Mouse (Mus musculus): ENCODE measurements at regions not wholly inside any gene's neighbourhood (a gene's known extent, or its start where the extent isn't known, plus 50 kb on each side); places are given as distances from the start of the nearest gene placed in this dataset.

DNA sequence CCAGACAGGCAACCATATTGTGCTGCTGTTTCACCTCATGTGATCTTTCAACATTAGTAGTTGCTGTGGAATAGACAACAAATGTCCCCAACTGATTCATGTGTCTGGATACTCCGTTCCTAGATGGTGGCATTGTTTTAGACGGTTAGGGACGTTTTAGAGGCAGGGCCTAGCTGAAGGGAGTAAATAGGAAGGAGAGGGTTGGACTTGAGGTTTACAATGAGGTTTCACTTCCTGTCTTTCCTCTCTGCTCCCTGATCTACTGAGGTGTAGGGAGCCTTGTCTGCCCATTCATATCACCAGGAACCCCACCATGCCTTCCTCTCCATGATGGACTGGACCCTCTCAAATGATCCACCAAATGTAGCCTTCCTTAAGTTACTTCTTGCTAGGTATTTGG, 168.1 kb downstream of the Mex3b start:
- H3K4me3 ChIP-seq (ENCODE audit: low read depth, low read length): no peak overlapping the region
- H3K36me3 ChIP-seq (ENCODE audit: control insufficient read depth, insufficient read depth, low read length): no peaks in the 10 kb centered on the region
- H3K9me3 ChIP-seq (ENCODE audit: control insufficient read depth, low read length): no peaks in the 10 kb centered on the region
- H3K4me1 ChIP-seq (ENCODE audit: control insufficient read depth, insufficient read depth, low read length): peaks cover 25% of the 10 kb centered on the region
- WGBS: 93% methylated on average over 3 of the region's 3 CpGs
- ATAC-seq (ENCODE audit: low read depth): no peak
- peak overlapping the region; percentile 46 for H3K27ac ChIP-seq (replicated peaks; ENCODE audit: low read depth, low read length)
- no peaks in the 10 kb centered on the region for H3K27me3 ChIP-seq (replicated peaks; ENCODE audit: control insufficient read depth, insufficient read depth, low read length)
- no peak overlapping the region for H3K4me2 ChIP-seq (ENCODE audit: low read depth, low read length)
- DNase-seq (ENCODE audit: low spot score): no peak
- no peak overlapping the region for H3K9ac ChIP-seq (ENCODE audit: low read depth, low read length)

GRCm38 (mm10) chr7:83036397-83036796, 169.3 kb downstream of the Mex3b start:
- Histone ChIP-seq H3K4me3 (ENCODE audit: low read depth, low read length) (no peak overlapping the region), H3K4me2 (ENCODE audit: low read depth, low read length) (no peak overlapping the region), H3K4me1 (ENCODE audit: control insufficient read depth, insufficient read depth, low read length) (peaks cover 31% of the 10 kb centered on the region), H3K9ac (ENCODE audit: low read depth, low read length) (no peak overlapping the region), H3K27ac (replicated peaks; ENCODE audit: low read depth, low read length) (no peak overlapping the region; the same call in 1 of the 2 replicates), H3K27me3 (replicated peaks; ENCODE audit: control insufficient read depth, insufficient read depth, low read length) (no peaks in the 10 kb centered on the region), H3K9me3 (ENCODE audit: control insufficient read depth, low read length) (no peaks in the 10 kb centered on the region), H3K36me3 (ENCODE audit: control insufficient read depth, insufficient read depth, low read length) (no peaks in the 10 kb centered on the region)
- WGBS: 50% methylated on average over 2 of the region's 2 CpGs
- DNase-seq (ENCODE audit: low spot score) (peak; percentile 93), ATAC-seq (ENCODE audit: low read depth) (no peak)

DNA sequence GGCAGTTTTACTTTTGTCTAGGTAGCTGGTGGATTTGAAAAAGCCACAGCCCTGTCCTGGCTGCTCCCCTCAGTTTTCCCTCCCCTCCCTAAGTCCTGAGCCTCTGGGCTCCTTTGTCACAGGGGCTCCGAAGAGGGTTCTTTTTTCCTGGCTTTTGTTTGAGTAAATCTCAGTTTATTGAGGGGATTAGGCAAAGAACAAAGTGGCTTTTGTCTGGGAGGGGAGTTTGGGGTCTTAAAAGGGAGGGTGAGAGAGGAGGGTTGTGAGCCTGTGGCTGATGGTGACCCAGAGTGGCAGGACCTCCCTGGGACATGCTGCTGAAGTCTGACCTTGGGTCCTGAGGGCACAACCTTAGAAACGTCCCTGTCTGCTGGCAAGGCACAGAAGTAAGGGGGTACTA, 170.0 kb downstream of the Mex3b start:
- no peak overlapping the region for H3K4me2 ChIP-seq (ENCODE audit: low read depth, low read length)
- WGBS: 13% methylated on average over 2 of the region's 2 CpGs
- DNase-seq (ENCODE audit: low spot score) (peak; percentile 47), ATAC-seq (ENCODE audit: low read depth) (peak; percentile 65)
- peaks cover 31% of the 10 kb centered on the region for H3K4me1 ChIP-seq (ENCODE audit: control insufficient read depth, insufficient read depth, low read length)
- H3K9me3 ChIP-seq (ENCODE audit: control insufficient read depth, low read length): no peaks in the 10 kb centered on the region
- no peaks in the 10 kb centered on the region for H3K36me3 ChIP-seq (ENCODE audit: control insufficient read depth, insufficient read depth, low read length)
- H3K27ac ChIP-seq (replicated peaks; ENCODE audit: low read depth, low read length): no peak overlapping the region
- no peak overlapping the region for H3K4me3 ChIP-seq (ENCODE audit: low read depth, low read length)
- H3K9ac ChIP-seq (ENCODE audit: low read depth, low read length): no peak overlapping the region
- no peaks in the 10 kb centered on the region for H3K27me3 ChIP-seq (replicated peaks; ENCODE audit: control insufficient read depth, insufficient read depth, low read length)

- Histone ChIP-seq H3K27me3 (replicated peaks; ENCODE audit: control insufficient read depth, insufficient read depth, low read length) (no peaks in the 10 kb centered on the region), H3K4me3 (ENCODE audit: low read depth, low read length) (no peak overlapping the region), H3K36me3 (ENCODE audit: control insufficient read depth, insufficient read depth, low read length) (no peaks in the 10 kb centered on the region), H3K4me2 (ENCODE audit: low read depth, low read length) (no peak overlapping the region), H3K4me1 (ENCODE audit: control insufficient read depth, insufficient read depth, low read length) (peaks cover 31% of the 10 kb centered on the region), H3K9ac (ENCODE audit: low read depth, low read length) (no peak overlapping the region), H3K27ac (replicated peaks; ENCODE audit: low read depth, low read length) (no peak overlapping the region), H3K9me3 (ENCODE audit: control insufficient read depth, low read length) (no peaks in the 10 kb centered on the region)
- ATAC-seq (ENCODE audit: low read depth) (no peak), DNase-seq (ENCODE audit: low spot score) (peak; percentile 39)
- WGBS: 64% methylated on average over 2 of the region's 2 CpGs
These were observed 170.6 kb downstream of the Mex3b start for GRCm38 (mm10) chr7:83037714-83038113.

GRCm38 (mm10) chr7:83043746-83044145, 176.6 kb downstream of the Mex3b start:
- no peak for DNase-seq (ENCODE audit: low spot score)
- no peaks in the 10 kb centered on the region for H3K36me3 ChIP-seq (ENCODE audit: control insufficient read depth, insufficient read depth, low read length)
- no peak overlapping the region for H3K4me2 ChIP-seq (ENCODE audit: low read depth, low read length)
- H3K4me1 ChIP-seq (ENCODE audit: control insufficient read depth, insufficient read depth, low read length): peaks cover 6% of the 10 kb centered on the region; the same call in 1 of the 2 replicates
- no peaks in the 10 kb centered on the region for H3K9me3 ChIP-seq (ENCODE audit: control insufficient read depth, low read length)
- H3K27me3 ChIP-seq (replicated peaks; ENCODE audit: control insufficient read depth, insufficient read depth, low read length): no peaks in the 10 kb centered on the region
- no peak overlapping the region for H3K4me3 ChIP-seq (ENCODE audit: low read depth, low read length)
- H3K9ac ChIP-seq (ENCODE audit: low read depth, low read length): no peak overlapping the region
- ATAC-seq (ENCODE audit: low read depth): no peak
- 86% methylated on average over 3 of the region's 3 CpGs for WGBS
- H3K27ac ChIP-seq (replicated peaks; ENCODE audit: low read depth, low read length): no peak overlapping the region

GRCm38 (mm10) chr7:83045266-83045665, 178.1 kb downstream of the Mex3b start:
- 83% methylated on average over 3 of the region's 3 CpGs for WGBS
- Histone ChIP-seq H3K27me3 (replicated peaks; ENCODE audit: control insufficient read depth, insufficient read depth, low read length) (no peaks in the 10 kb centered on the region), H3K4me3 (ENCODE audit: low read depth, low read length) (no peak overlapping the region), H3K9me3 (ENCODE audit: control insufficient read depth, low read length) (no peaks in the 10 kb centered on the region), H3K36me3 (ENCODE audit: control insufficient read depth, insufficient read depth, low read length) (no peaks in the 10 kb centered on the region), H3K4me1 (ENCODE audit: control insufficient read depth, insufficient read depth, low read length) (peaks cover 6% of the 10 kb centered on the region; the same call in 1 of the 2 replicates), H3K4me2 (ENCODE audit: low read depth, low read length) (no peak overlapping the region), H3K9ac (ENCODE audit: low read depth, low read length) (no peak overlapping the region), H3K27ac (replicated peaks; ENCODE audit: low read depth, low read length) (no peak overlapping the region)
- DNase-seq (ENCODE audit: low spot score): no peak
- no peak for ATAC-seq (ENCODE audit: low read depth)

GRCm38 (mm10) chr7:83050011-83050410, 182.9 kb downstream of the Mex3b start:
- no peak for ATAC-seq (ENCODE audit: low read depth)
- H3K36me3 ChIP-seq (ENCODE audit: control insufficient read depth, insufficient read depth, low read length): no peaks in the 10 kb centered on the region
- WGBS: 55% methylated on average over 3 of the region's 3 CpGs
- H3K27me3 ChIP-seq (replicated peaks; ENCODE audit: control insufficient read depth, insufficient read depth, low read length): no peaks in the 10 kb centered on the region
- H3K4me3 ChIP-seq (ENCODE audit: low read depth, low read length): no peak overlapping the region
- H3K4me1 ChIP-seq (ENCODE audit: control insufficient read depth, insufficient read depth, low read length): no peaks in the 10 kb centered on the region
- H3K27ac ChIP-seq (replicated peaks; ENCODE audit: low read depth, low read length): no peak overlapping the region
- H3K4me2 ChIP-seq (ENCODE audit: low read depth, low read length): no peak overlapping the region
- no peak overlapping the region for H3K9ac ChIP-seq (ENCODE audit: low read depth, low read length)
- DNase-seq (ENCODE audit: low spot score): no peak
- no peaks in the 10 kb centered on the region for H3K9me3 ChIP-seq (ENCODE audit: control insufficient read depth, low read length)

- H3K9me3 ChIP-seq (ENCODE audit: control insufficient read depth, low read length): no peaks in the 10 kb centered on the region
- H3K4me2 ChIP-seq (ENCODE audit: low read depth, low read length): no peak overlapping the region
- ATAC-seq (ENCODE audit: low read depth) (no peak), DNase-seq (ENCODE audit: low spot score) (no peak)
- WGBS: 91% methylated on average over 6 of the region's 6 CpGs
- H3K4me3 ChIP-seq (ENCODE audit: low read depth, low read length): no peak overlapping the region
- no peak overlapping the region for H3K9ac ChIP-seq (ENCODE audit: low read depth, low read length)
- H3K36me3 ChIP-seq (ENCODE audit: control insufficient read depth, insufficient read depth, low read length): no peaks in the 10 kb centered on the region
- H3K4me1 ChIP-seq (ENCODE audit: control insufficient read depth, insufficient read depth, low read length): no peaks in the 10 kb centered on the region
- no peak overlapping the region for H3K27ac ChIP-seq (replicated peaks; ENCODE audit: low read depth, low read length)
- no peaks in the 10 kb centered on the region for H3K27me3 ChIP-seq (replicated peaks; ENCODE audit: control insufficient read depth, insufficient read depth, low read length)
These were observed 183.8 kb downstream of the Mex3b start for GRCm38 (mm10) chr7:83050833-83051497.
